Mouse (Mus musculus) ES-E14 (cell line): ENCODE results near the gene Pdpn.

Experiments
- HCFC1 ChIP-seq: IDR thresholded peaks from 2 replicates; pipeline ENCODE4 v1.6.1; 2012; ENCODE audit warnings: low read length, inconsistent platforms, borderline replicate concordance; ENCODE audit not compliant: insufficient read depth
- MAFK ChIP-seq: IDR thresholded peaks from 2 replicates; pipeline ENCODE4 v1.6.1; 2014; ENCODE audit warnings: mild to moderate bottlenecking, low read depth, low read length, inconsistent platforms; ENCODE audit not compliant: insufficient read depth
- ZC3H11A ChIP-seq: IDR thresholded peaks from 2 replicates; pipeline ENCODE4 v1.6.1; 2012; ENCODE audit warnings: low read depth, mild to moderate bottlenecking, inconsistent platforms, low read length, borderline replicate concordance
- ZNF384 ChIP-seq: IDR thresholded peaks from 2 replicates; pipeline ENCODE4 v1.6.1; 2012; ENCODE audit warnings: low read depth, low read length, inconsistent platforms

DNA sequence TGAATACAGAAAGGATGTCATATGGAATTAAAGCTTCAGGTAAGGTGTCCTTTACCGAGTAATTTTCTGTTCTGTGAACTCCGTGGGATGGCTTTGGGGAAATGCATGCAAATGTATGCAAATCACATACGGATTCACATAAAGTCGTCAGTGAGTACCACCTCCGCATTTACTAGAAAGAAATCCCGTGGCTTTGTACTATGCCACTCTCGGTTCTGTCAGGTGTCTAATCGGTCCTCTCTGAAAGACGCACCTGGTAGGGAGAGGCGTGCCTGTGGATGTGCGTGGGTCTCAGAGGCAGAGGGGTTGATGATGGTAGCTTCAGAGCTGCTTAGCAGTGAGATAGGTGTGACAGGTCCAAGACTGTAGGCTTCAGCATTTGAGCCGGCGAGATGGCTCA, 40.4 kb upstream of the Pdpn start:
- TF ChIP-seq MAFK (no peak), HCFC1 (no peak), ZNF384 (no peak), ZC3H11A (no peak)
